Mouse (Mus musculus): ENCODE measurements at regions not wholly inside any gene's neighbourhood (a gene's known extent, or its start where the extent isn't known, plus 50 kb on each side); places are given as distances from the start of the nearest gene placed in this dataset.

- DNase-seq, result no peak
Observed at GRCm38 (mm10) chr10:26434586-26434985, 58.8 kb upstream of the L3mbtl3 start.

GRCm38 (mm10) chr10:26440720-26441119, 64.9 kb upstream of the L3mbtl3 start:
- peak in 1 of 2 experiments; percentile 27 for DNase-seq

DNA sequence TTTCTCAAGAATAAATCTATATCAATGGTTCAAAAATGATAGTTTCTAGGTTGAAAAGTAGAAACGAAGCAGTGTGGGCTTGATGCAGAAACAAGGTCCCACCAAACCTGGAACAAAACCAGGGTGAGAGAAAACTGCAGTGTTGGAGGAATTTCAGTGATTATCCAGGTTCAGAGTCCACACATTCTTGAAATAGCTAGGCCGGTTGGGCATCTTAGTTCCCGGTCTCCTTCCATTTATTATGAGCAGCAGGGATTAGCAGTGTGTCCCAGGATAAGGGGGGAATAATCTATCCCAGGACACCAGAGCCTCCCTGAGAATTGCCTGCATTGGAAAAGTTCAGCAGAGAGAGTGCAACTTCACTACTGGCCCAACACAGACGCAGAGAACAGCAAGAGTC, 108.5 kb upstream of the L3mbtl3 start:
- DNase-seq, result peak; percentile 8 to 53

DNA sequence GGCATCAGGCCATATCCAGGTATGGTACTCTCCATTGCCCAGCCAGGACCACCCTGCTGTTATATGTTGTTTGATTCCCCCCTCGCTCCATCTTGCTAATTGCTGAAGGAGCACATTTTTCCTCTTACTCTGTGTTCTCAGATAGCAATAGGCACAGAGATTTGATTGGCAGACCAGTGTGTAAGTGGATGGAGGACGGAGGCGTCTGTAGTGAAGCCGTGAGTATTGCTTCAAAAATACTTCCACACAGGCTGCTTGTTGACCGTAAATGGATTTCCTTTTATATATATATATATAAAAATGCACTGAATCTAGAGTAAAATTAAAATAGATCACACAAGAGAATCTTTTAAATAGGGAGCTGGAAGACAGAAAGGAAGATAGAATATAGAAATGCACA, 115.6 kb upstream of the L3mbtl3 start:
- DNase-seq, result no peak

GRCm38 (mm10) chr10:26492146-26492545, 116.4 kb upstream of the L3mbtl3 start:
- no peak for DNase-seq

DNA sequence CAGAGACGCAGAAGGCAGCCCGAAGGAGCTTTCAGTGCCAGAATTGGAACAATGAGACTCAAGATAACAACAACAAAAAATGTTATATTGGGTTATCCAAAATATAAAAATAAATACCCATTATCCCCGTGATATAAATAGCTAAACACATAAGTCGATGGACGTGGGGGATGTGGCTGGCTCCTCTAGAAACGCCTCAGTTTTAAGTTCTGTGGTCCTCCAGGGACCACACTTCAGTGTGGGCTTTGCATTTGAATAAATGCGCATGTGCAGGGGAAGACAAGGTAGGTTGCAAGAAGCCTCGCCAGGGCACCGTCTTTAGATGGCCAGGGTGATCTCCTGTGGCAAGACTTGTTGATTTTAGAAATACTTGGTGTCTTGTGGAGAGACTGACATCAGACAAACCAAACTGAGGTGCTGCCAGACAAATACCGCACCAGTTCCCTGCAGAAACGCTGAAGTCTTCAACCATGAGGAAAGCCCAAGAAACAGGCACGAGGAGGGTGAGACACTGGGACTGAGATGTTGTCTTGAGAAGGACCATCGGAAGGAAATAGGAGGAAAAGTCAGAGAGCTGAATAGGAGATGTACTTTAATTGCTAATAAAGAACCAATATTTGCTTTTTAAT, 117.2 kb upstream of the L3mbtl3 start:
- no peak for DNase-seq

GRCm38 (mm10) chr10:26493801-26494200, 118.0 kb upstream of the L3mbtl3 start:
- DNase-seq, result no peak

- DNase-seq, result peak; percentile 35 to 74
Observed at GRCm38 (mm10) chr10:26494380-26494781, 118.6 kb upstream of the L3mbtl3 start.

- no peak for DNase-seq
Observed at GRCm38 (mm10) chr10:26500265-26500935, 124.6 kb upstream of the L3mbtl3 start.

GRCm38 (mm10) chr10:26520879-26521278, 145.1 kb upstream of the L3mbtl3 start:
- no peak for DNase-seq

DNA sequence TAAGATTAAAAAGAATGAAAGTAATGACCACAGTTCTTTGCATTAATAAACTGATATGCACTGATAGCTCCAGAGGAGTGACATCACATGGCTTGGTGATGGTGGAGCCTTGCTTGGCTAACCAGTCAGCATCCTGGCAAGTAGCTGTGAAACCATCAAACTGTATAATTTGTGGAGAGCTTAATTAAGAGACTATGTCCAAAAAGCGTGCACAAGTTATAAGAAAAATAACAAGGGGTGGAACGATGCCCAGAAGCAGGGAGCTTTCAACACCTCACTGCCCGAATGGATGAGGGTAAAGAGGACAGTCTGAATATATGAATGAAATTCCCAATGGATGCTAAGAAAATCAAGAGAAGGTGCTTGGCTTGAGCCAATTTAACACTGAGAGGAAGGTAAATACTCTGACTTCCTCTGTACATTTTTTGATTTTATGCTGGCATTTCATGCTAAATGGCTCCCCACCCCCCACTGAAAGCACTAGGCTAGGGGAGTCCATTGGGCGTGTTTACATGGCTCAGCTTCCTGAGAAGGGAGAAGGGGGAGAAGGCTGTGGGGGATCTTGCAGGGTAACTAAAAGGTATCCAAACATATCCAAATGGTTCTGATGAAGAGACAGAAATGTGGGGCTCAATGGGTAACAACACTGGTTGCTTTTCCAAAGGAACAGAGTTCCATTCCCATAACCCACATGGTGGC, 150.2 kb upstream of the L3mbtl3 start:
- DNase-seq, result no peak

- peak; percentile 2 to 35 for DNase-seq
Observed at GRCm38 (mm10) chr10:26540189-26540588, 164.4 kb upstream of the L3mbtl3 start.

- no peak for DNase-seq
Observed at GRCm38 (mm10) chr10:26544061-26544460, 168.3 kb upstream of the L3mbtl3 start.

- DNase-seq, result no peak
Observed at GRCm38 (mm10) chr10:26544796-26545195, 169.0 kb upstream of the L3mbtl3 start.

GRCm38 (mm10) chr10:26556246-26556645, 180.5 kb upstream of the L3mbtl3 start:
- no peak for DNase-seq

DNA sequence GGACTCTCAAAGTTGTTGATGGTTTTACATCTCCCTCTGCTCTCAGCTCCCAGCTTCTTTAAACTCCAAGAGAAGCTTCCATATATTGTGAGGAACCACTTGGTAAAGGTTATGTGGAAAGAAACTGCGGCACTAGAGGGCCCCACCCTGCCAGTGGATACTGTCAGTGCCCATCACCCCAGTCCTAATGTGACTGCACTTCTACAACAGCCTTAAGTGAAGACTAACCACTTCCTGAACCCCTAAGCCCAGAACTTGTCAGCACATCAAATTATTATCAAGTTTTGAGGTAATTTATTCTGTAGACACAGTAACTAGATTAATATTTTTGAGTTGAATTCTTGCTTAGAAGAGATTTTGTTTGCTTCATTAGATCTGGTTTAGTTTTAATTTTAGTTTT, 182.3 kb upstream of the L3mbtl3 start:
- no peak for DNase-seq

DNA sequence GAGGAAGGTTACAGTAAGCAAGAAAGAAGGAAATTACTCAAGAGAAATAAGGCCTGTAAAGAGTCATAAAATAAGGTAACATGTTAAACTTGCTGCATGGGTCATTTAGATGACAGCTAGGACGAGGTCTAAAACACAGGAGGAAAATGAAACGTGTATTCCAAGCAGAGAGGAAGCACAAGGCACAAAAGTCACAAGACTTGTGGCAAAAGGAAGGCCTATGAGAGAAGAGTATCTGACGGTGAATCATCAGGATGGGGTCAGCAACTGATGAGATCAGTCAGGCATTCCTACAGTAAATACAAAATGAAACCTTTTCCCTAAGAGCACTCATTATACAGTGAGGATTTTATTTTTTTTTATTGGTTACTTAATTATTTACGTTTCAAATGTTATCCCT, 183.6 kb upstream of the L3mbtl3 start:
- no peak for DNase-seq

- DNase-seq, result no peak
Observed at GRCm38 (mm10) chr10:26560456-26560855, 184.7 kb upstream of the L3mbtl3 start.

GRCm38 (mm10) chr10:26564462-26564861, 188.7 kb upstream of the L3mbtl3 start:
- peak in 1 of 2 experiments; percentile 33 for DNase-seq

GRCm38 (mm10) chr10:26567613-26568012, 185.6 kb upstream of the Arhgap18 start:
- no peak for DNase-seq

GRCm38 (mm10) chr10:26570468-26570867, 182.8 kb upstream of the Arhgap18 start:
- DNase-seq, result no peak

GRCm38 (mm10) chr10:26571377-26571776, 181.8 kb upstream of the Arhgap18 start:
- DNase-seq, result no peak

DNA sequence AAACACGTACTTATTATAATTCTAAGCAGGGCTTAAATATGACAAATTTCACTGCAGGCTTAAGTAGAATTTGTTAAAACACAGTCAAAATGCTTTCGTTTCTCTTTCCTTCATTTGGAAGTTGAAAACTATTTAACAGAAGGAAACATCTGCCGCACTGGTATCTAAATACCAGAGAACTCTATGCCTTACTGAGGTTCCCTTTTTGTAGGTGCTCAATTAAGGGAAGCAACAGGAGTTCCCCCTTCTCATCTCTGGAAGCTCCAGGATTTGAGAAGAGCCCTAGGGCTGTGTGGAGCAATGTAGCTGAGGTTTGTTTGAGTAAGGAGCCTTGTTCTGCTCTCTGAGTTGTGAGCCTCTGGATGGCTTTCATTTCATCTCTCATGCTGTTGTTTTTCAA, 177.1 kb upstream of the Arhgap18 start:
- DNase-seq, result no peak

GRCm38 (mm10) chr10:26577087-26577486, 176.1 kb upstream of the Arhgap18 start:
- DNase-seq, result no peak
